In genomic region chr15:83155672-83156419, GRCm38 (mm10) we compare ENCODE assay signal across 13 mouse cellular contexts. TPM values are rescaled to one million over a fixed set of nuclear protein-coding genes. Genes with fewer than 3 reads are reported as not detected.
DNase-seq lines count a peak whose midpoint lies in the region; TF ChIP-seq lines count a peak whose summit lies in the region.
"Had no signal": no experiment of that assay in that cellular context is flagged by ENCODE, and none has a peak within 500 bp of the region (broad histone marks: within the 10 kb centered on the region; RNA-seq: fewer than 3 reads in every experiment).

No protein-coding gene starts in this region.

- no peaks in the 10 kb centered on the region; the same call in 1 of the 2 replicates for H3K4me1 ChIP-seq in testis, adult 2 months (ENCODE audit: control insufficient read depth, insufficient read depth, low read length)
- peaks cover 19% of the 10 kb centered on the region for H3K4me1 ChIP-seq in embryonic fibroblast, embryonic 13.5 days (ENCODE audit: control insufficient read depth, insufficient read depth, low read length)
- H3K4me1 ChIP-seq: forebrain, embryonic 15.5 days had no signal

- no peak for TF ChIP-seq POLR2A in testis, adult 2 months (IDR thresholded peaks at IDR 0.05; ENCODE audit: control insufficient read depth, low read depth, low read length)
- no peak for TF ChIP-seq POLR2A in embryonic fibroblast, embryonic 13.5 days (IDR thresholded peaks at IDR 0.05; ENCODE audit: low read depth, low read length)

- H3K27ac ChIP-seq in testis, adult 2 months (ENCODE audit: control insufficient read depth, insufficient read depth, low read depth, low read length) = peak overlapping the region; percentile 16; the same call in 1 of the 2 replicates
- H3K27ac ChIP-seq in embryonic fibroblast, embryonic 13.5 days (ENCODE audit: insufficient read depth, low read length) = peak overlapping the region; percentile 82
- H3K27ac ChIP-seq: forebrain, embryonic 15.5 days; heart, embryonic 15.5 days; left cerebral cortex, adult 2 months; liver, embryonic 15.5 days had no signal

- intact Hi-C loops in heart, postnatal 36 days (cut with DNase I) = loop anchor here (2.0 to 5.0 kb wide), 2 partner anchors 17 to 361 kb away; partner anchors contain the start of gene Cyb5r3

- peak; percentile 63 for DNase-seq in kidney, adult 9 months
- DNase-seq in kidney, postnatal 10 days = no peak
- DNase-seq in testis, postnatal 10 days (ENCODE audit: low spot score) = no peak
- no peak for DNase-seq in cerebellum, postnatal 10 days
- no peak for DNase-seq in heart, postnatal 36 days
- DNase-seq: cerebellum, adult 9-10 months; gastrocnemius, postnatal 36 days had no signal

- H3K27me3 ChIP-seq in testis, adult 2 months (ENCODE audit: control insufficient read depth, insufficient read depth, low read length) = no peaks in the 10 kb centered on the region
- H3K27me3 ChIP-seq: forebrain, embryonic 15.5 days; heart, embryonic 15.5 days; liver, embryonic 15.5 days had no signal

- TF ChIP-seq CTCF in testis, adult 2 months (IDR thresholded peaks at IDR 0.05; ENCODE audit: control insufficient read depth, insufficient read depth, insufficient replicate concordance, low read depth, low read length) = no peak
- TF ChIP-seq CTCF in embryonic fibroblast, embryonic 13.5 days (IDR thresholded peaks at IDR 0.05; ENCODE audit: borderline replicate concordance, insufficient read depth, low read length) = no peak

- no peak overlapping the region for H3K4me3 ChIP-seq in testis, adult 2 months (ENCODE audit: control insufficient read depth, low read depth, low read length)
- no peak overlapping the region for H3K4me3 ChIP-seq in embryonic fibroblast, embryonic 13.5 days (ENCODE audit: insufficient read depth, low read length)
- H3K4me3 ChIP-seq: forebrain, embryonic 15.5 days; heart, embryonic 15.5 days; left cerebral cortex, adult 2 months; liver, embryonic 15.5 days had no signal

- no peaks in the 10 kb centered on the region for H3K36me3 ChIP-seq in testis, adult 2 months (ENCODE audit: control insufficient read depth, insufficient read depth, low read length)

RNA-seq across cellular contexts. Expression of gene Poldip3, which starts 6.7 kb away (rescaled TPM):
- 45.2 TPM in 2 replicates for polyA plus RNA-seq in testis, adult 2 months (2012; rRNA removed)
- 70.6 and 78.3 TPM in 2 replicates for polyA plus RNA-seq in embryonic fibroblast, embryonic 13.5 days (2011; ENCODE audit: insufficient read length, low read depth, missing spikeins)
- total RNA-seq in heart, postnatal 36 days (2021) = 10 to 100 TPM; 26.6 to 29.1 TPM

RNA-seq across cellular contexts. Expression of gene Cyb5r3, which starts 16.5 kb away (rescaled TPM):
- polyA plus RNA-seq in testis, adult 2 months (2012; rRNA removed) = 53.1 and 64.0 TPM in 2 replicates
- 273 and 297 TPM in 2 replicates for polyA plus RNA-seq in embryonic fibroblast, embryonic 13.5 days (2011; ENCODE audit: insufficient read length, low read depth, missing spikeins)
- total RNA-seq in heart, postnatal 36 days (2021) = 10 to 100 TPM; 88.0 to 94.8 TPM

RNA-seq across cellular contexts. Expression of gene Rrp7a, which starts 33.2 kb away (rescaled TPM):
- 109 and 137 TPM in 2 replicates for polyA plus RNA-seq in testis, adult 2 months (2012; rRNA removed)
- polyA plus RNA-seq in embryonic fibroblast, embryonic 13.5 days (2011; ENCODE audit: insufficient read length, low read depth, missing spikeins) = 70.9 and 72.7 TPM in 2 replicates
- 10 to 100 TPM; 42.3 to 42.8 TPM for total RNA-seq in heart, postnatal 36 days (2021)
